Mouse (Mus musculus): Measurements from ENCODE around the gene Tmem50b.

- no peak for TF ChIP-seq POLR2A (IDR thresholded peaks at IDR 0.05; ENCODE audit: extremely low read depth, insufficient read depth, low read length)
- TF ChIP-seq CTCF (IDR thresholded peaks at IDR 0.05; ENCODE audit: extremely low read depth, insufficient read depth, low read length): no peak
Observed at GRCm38 (mm10) chr16:91578980-91579720, 18.4 kb downstream of the Tmem50b start.
